Mouse (Mus musculus) heart, postnatal 0 days (tissue): ENCODE data around the gene Arhgap9. TPM values are rescaled to one million over a fixed set of nuclear protein-coding genes. Genes with fewer than 3 reads are reported as not detected.

Experiments
- ATAC-seq: fragments of 200-750 bp; cut with Nextera tagmentation; 2 replicates; pipeline ENCODE4 v1.8.0; 2017; ENCODE audit warnings: low read depth, moderate number of reproducible peaks, moderate library complexity; ENCODE audit not compliant: insufficient read depth
- DNase-seq: peaks from one replicate; pipeline ENCODE4 v3.0.0-alpha.2; 2016; ENCODE audit warnings: low spot score
- H3K27ac ChIP-seq: fragments of 300-500 bp; sonication (generic); 2 replicates; pipeline ENCODE4 v1.5.1; 2014; ENCODE audit warnings: low read depth, mild to moderate bottlenecking
- H3K27me3 ChIP-seq: fragments of 300-500 bp; sonication (generic); 2 replicates; pipeline ENCODE4 v1.6.1; 2014; ENCODE audit warnings: low read length, mixed read lengths; ENCODE audit not compliant: control insufficient read depth, insufficient read depth
- H3K36me3 ChIP-seq: fragments of 300-500 bp; sonication (generic); replicated peaks from 2 replicates; pipeline ENCODE4 v1.6.1; 2014; ENCODE audit warnings: low read length, mixed read lengths; ENCODE audit not compliant: control insufficient read depth, insufficient read depth
- H3K4me1 ChIP-seq: fragments of 300-500 bp; sonication (generic); 2 replicates; pipeline ENCODE4 v1.6.1; 2014; ENCODE audit warnings: antibody characterized with exemption; ENCODE audit not compliant: control insufficient read depth, insufficient read depth
- H3K4me2 ChIP-seq: fragments of 300-500 bp; sonication (generic); 2 replicates; pipeline ENCODE4 v1.6.1; 2014; ENCODE audit warnings: low read depth, mild to moderate bottlenecking, low read length, moderate library complexity
- H3K4me3 ChIP-seq: fragments of 300-500 bp; sonication (generic); 2 replicates; pipeline ENCODE4 v1.5.1; 2014; ENCODE audit warnings: low read depth, low read length
- H3K9ac ChIP-seq: fragments of 300-500 bp; sonication (generic); replicated peaks from 2 replicates; pipeline ENCODE4 v1.6.1; 2014; ENCODE audit warnings: low read depth, low read length, mixed read lengths
- H3K9me3 ChIP-seq: fragments of 300-500 bp; sonication (generic); replicated peaks from 2 replicates; pipeline ENCODE4 v1.6.1; 2016; ENCODE audit warnings: low read length; ENCODE audit not compliant: control insufficient read depth
- CTCF ChIP-seq: IDR thresholded peaks from 2 replicates; pipeline ENCODE4 v1.5.1; 2016; ENCODE audit warnings: antibody characterized with exemption, control low read depth, low read depth
- EP300 ChIP-seq: IDR thresholded peaks from 2 replicates; pipeline ENCODE4 v1.6.1; 2016; ENCODE audit warnings: antibody characterized with exemption, low read depth
- WGBS: fragments of 180-500 bp; shearing (Covaris S2); extraction: QIAGEN DNeasy Blood & Tissue Kit; methylation state at CpG from one replicate; pipeline ENCODE4 v1.1.7; 2014; 5-methylcytosine and 5-hydroxymethylcytosine counted together
- polyA plus RNA-seq: library from polyadenylated mRNA; unstranded; fragments of >200 nt; fragmentation: Nextera tagmentation; extraction: Ambion mirVana; gene quantifications from 2 replicates; pipeline ENCODE4 v1.2.1, GENCODE M21; 2015
- total RNA-seq: library from RNA; depleted of rRNA; stranded (reverse); fragments of >200 nt; gene quantifications from 2 replicates; pipeline ENCODE4 v1.2.3, GENCODE M21; 2014; ENCODE audit warnings: low replicate concordance

The Arhgap9 gene
- total and polyA plus RNA-seq, 2 experiments from 2014 or later: 0.73 to 1.8 TPM

- peak; percentile 57 for DNase-seq
- H3K36me3 ChIP-seq: no peaks in the 10 kb centered on the region
- ATAC-seq: peak; percentile 65
- H3K4me2 ChIP-seq: peak within 1 kb of the TSS; percentile 25; the same call in 1 of the 2 replicates
- no peak within 1 kb of the TSS for H3K4me3 ChIP-seq
- no peaks in the 10 kb centered on the region for H3K9me3 ChIP-seq
- 0 out of 2 replicates have a peak, but pooled peaks cover 7% of the 10 kb centered on the region for H3K4me1 ChIP-seq
- TF ChIP-seq CTCF (peak; percentile 61), EP300 (no peak)
- H3K9ac ChIP-seq: no peak within 1 kb of the TSS
- H3K27ac ChIP-seq: peak within 1 kb of the TSS; percentile 53; the same call in 1 of the 2 replicates
- H3K27me3 ChIP-seq: no peaks in the 10 kb centered on the region
- WGBS: 57% methylated on average over 18 of the region's 18 CpGs
Observed at GRCm38 (mm10) chr10:127353909-127354895, 32.4 kb downstream of the Arhgap9 start, which contains the start of gene Inhbe. TSS of gene Inhbe (minus strand) at chr10:127354411.

GRCm38 (mm10) chr10:127355336-127355735, 33.6 kb downstream of the Arhgap9 start:
- H3K27ac ChIP-seq: no peak overlapping the region
- 0 out of 2 replicates have a peak, but pooled peaks cover 7% of the 10 kb centered on the region for H3K4me1 ChIP-seq
- no peaks in the 10 kb centered on the region for H3K9me3 ChIP-seq
- ATAC-seq (no peak), DNase-seq (no peak)
- TF ChIP-seq EP300 (no peak), CTCF (no peak)
- no peaks in the 10 kb centered on the region for H3K27me3 ChIP-seq
- WGBS: 76% methylated on average over 10 of the region's 10 CpGs
- H3K9ac ChIP-seq: no peak overlapping the region
- no peak overlapping the region for H3K4me2 ChIP-seq
- no peak overlapping the region for H3K4me3 ChIP-seq
- H3K36me3 ChIP-seq: no peaks in the 10 kb centered on the region

DNA sequence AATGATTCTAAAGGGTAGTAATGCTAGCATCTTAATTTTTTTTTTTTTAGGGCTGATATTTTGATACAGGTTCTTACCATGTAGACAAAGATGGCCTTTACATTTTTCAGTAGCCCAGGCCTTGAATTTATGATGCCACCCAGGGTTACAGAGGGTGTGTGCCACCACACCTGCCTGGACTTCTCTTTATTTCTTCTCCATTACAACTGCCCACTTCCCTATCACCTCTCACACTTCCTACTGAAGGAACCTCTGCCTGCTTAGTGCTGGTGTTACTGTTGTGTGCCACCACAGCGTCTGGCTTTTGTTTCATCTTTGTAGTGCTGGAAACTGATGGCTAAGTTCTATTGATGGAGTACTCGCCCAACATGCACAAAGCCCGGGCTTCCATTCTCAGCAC, 39.0 kb downstream of the Arhgap9 start:
- no peak overlapping the region for H3K4me3 ChIP-seq
- no peak overlapping the region for H3K9ac ChIP-seq
- no peak overlapping the region for H3K27ac ChIP-seq
- H3K4me1 ChIP-seq: no peaks in the 10 kb centered on the region
- ATAC-seq (no peak), DNase-seq (no peak)
- 75% methylated on average over 3 of the region's 3 CpGs for WGBS
- H3K27me3 ChIP-seq: no peaks in the 10 kb centered on the region
- no peaks in the 10 kb centered on the region for H3K36me3 ChIP-seq
- H3K9me3 ChIP-seq: no peaks in the 10 kb centered on the region
- no peak for TF ChIP-seq CTCF
- TF ChIP-seq EP300: no peak
- H3K4me2 ChIP-seq: no peak overlapping the region

DNA sequence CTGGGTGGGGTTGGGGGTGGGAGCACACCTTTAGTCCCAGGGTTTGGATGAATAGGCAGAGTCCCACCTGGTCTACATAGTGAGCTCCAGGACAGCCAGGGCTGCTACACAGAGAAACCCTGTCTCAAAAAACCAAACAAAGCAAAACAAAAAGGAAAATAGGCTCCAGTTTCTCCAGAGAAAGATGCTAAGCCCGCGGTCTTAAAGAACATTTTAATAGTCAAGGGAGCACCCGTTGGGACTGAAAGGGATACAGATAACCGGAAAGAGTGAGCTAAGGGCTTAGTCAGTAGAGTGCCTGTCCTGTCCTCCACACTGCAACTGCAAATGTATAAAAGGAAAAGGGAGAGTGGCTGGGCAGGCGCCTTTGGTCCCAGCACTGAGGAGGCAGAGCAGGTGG, 45.4 kb downstream of the Arhgap9 start:
- H3K4me2 ChIP-seq: no peak overlapping the region
- no peak for TF ChIP-seq EP300
- no peaks in the 10 kb centered on the region for H3K36me3 ChIP-seq
- DNase-seq (no peak), ATAC-seq (no peak)
- WGBS: 54% methylated on average over 5 of the region's 5 CpGs
- no peaks in the 10 kb centered on the region for H3K4me1 ChIP-seq
- no peak overlapping the region for H3K9ac ChIP-seq
- no peak overlapping the region for H3K4me3 ChIP-seq
- H3K27ac ChIP-seq: no peak overlapping the region
- no peaks in the 10 kb centered on the region for H3K9me3 ChIP-seq
- no peaks in the 10 kb centered on the region for H3K27me3 ChIP-seq

- H3K9me3 ChIP-seq: no peaks in the 10 kb centered on the region
Observed at GRCm38 (mm10) chr10:127368273-127368672, 46.5 kb downstream of the Arhgap9 start.

More at GRCm38 (mm10) chr10:127368273-127368672, 46.5 kb downstream of the Arhgap9 start:
- no peak overlapping the region for H3K4me3 ChIP-seq
- DNase-seq (no peak), ATAC-seq (no peak)
- no peak overlapping the region for H3K9ac ChIP-seq
- no peak for TF ChIP-seq CTCF
- TF ChIP-seq EP300: no peak
- H3K27me3 ChIP-seq: no peaks in the 10 kb centered on the region
- no peak overlapping the region for H3K4me2 ChIP-seq
- H3K36me3 ChIP-seq: no peaks in the 10 kb centered on the region
- H3K27ac ChIP-seq: no peak overlapping the region
- H3K4me1 ChIP-seq: no peaks in the 10 kb centered on the region
- WGBS: 79% methylated on average over 2 of the region's 2 CpGs
